Mouse (Mus musculus) myocyte (in vitro differentiated cells): Measurements from ENCODE around the gene Itfg2. TPM values are rescaled to one million over a fixed set of nuclear protein-coding genes. Genes with fewer than 3 reads are reported as not detected.

Source experiments
- H3K27me3 ChIP-seq: one replicate; pipeline ENCODE4 v1.6.1; 2011; ENCODE audit not compliant: control insufficient read depth, insufficient read depth, insufficient read length
- H3K36me3 ChIP-seq: one replicate; pipeline ENCODE4 v1.6.1; 2011; ENCODE audit not compliant: control insufficient read depth, insufficient read depth
- H3K4me2 ChIP-seq: one replicate; pipeline ENCODE4 v1.6.1; 2011; ENCODE audit warnings: low read depth, control low read depth
- H3K4me3 ChIP-seq: one replicate; pipeline ENCODE4 v1.5.1; 2011; ENCODE audit warnings: mild to moderate bottlenecking, control low read depth, moderate library complexity
- H3K79me2 ChIP-seq: one replicate; pipeline ENCODE4 v1.6.1; 2011; ENCODE audit not compliant: control insufficient read depth, insufficient read depth
- H3ac ChIP-seq: one replicate; pipeline ENCODE4 v1.6.1; 2011; ENCODE audit not compliant: control insufficient read depth, insufficient read length
- CEBPB ChIP-seq: IDR thresholded peaks from 2 replicates; pipeline ENCODE4 v1.6.1; 2011; ENCODE audit warnings: mild to moderate bottlenecking, moderate library complexity; ENCODE audit not compliant: poor library complexity, insufficient read depth, severe bottlenecking
- E2F4 ChIP-seq: IDR thresholded peaks from one replicate; pipeline ENCODE4 v1.6.1; 2011; ENCODE audit warnings: mild to moderate bottlenecking, control low read depth, moderate library complexity; ENCODE audit not compliant: insufficient read depth
- MAX ChIP-seq: IDR thresholded peaks from one replicate; pipeline ENCODE4 v1.6.1; 2011; ENCODE audit warnings: low read depth, mild to moderate bottlenecking, control low read depth
- MYOD1 ChIP-seq, 3 experiments: IDR thresholded peaks; one replicate each; pipeline ENCODE4 v1.6.1; 2011; ENCODE audit warnings: control low read depth in 2 of 3, low read depth in 2 of 3, mild to moderate bottlenecking in 2 of 3, moderate library complexity in 1 of 3; ENCODE audit not compliant: insufficient read length in 2 of 3, control insufficient read depth in 1 of 3
- MYOG ChIP-seq, 3 experiments: IDR thresholded peaks; one replicate each; pipeline ENCODE4 v1.6.1; 2011; ENCODE audit warnings: control low read depth in 2 of 3, low read depth in 2 of 3, mild to moderate bottlenecking in 2 of 3; ENCODE audit not compliant: insufficient read length in 2 of 3, control insufficient read depth in 1 of 3, insufficient read depth in 1 of 3
- POLR2A ChIP-seq: IDR thresholded peaks from one replicate; pipeline ENCODE4 v1.6.1; 2011; ENCODE audit warnings: low read depth, mild to moderate bottlenecking, control low read depth, moderate library complexity; ENCODE audit not compliant: insufficient read length
- POLR2AphosphoS2 ChIP-seq: IDR thresholded peaks from one replicate; pipeline ENCODE4 v1.6.1; 2011; ENCODE audit warnings: low read depth, control low read depth; ENCODE audit not compliant: insufficient read length
- REST ChIP-seq: IDR thresholded peaks from one replicate; pipeline ENCODE4 v1.6.1; 2011; ENCODE audit warnings: mild to moderate bottlenecking, control low read depth, moderate library complexity; ENCODE audit not compliant: insufficient read depth, insufficient read length
- SRF ChIP-seq: IDR thresholded peaks from one replicate; pipeline ENCODE4 v1.6.1; 2011; ENCODE audit warnings: low read depth; ENCODE audit not compliant: control insufficient read depth, insufficient read length
- TCF12 ChIP-seq: IDR thresholded peaks from one replicate; pipeline ENCODE4 v1.6.1; 2011; ENCODE audit warnings: mild to moderate bottlenecking, control low read depth; ENCODE audit not compliant: poor library complexity, insufficient read depth, severe bottlenecking
- TCF3 ChIP-seq: IDR thresholded peaks from one replicate; pipeline ENCODE4 v1.6.1; 2011; ENCODE audit warnings: low read depth, control low read depth; ENCODE audit not compliant: insufficient read length
- USF1 ChIP-seq: IDR thresholded peaks from one replicate; pipeline ENCODE4 v1.6.1; 2011; ENCODE audit warnings: low read depth, mild to moderate bottlenecking, control low read depth, moderate library complexity
- polyA plus RNA-seq: library from polyadenylated mRNA; unstranded; fragments of >200 nt; fragmentation: generic; extraction: Trizol; gene quantifications from one replicate; pipeline ENCODE4 v1.2.1, GENCODE M21; 2012; ENCODE audit warnings: missing spikeins

Itfg2 gene
- polyA plus RNA-seq, 1 experiment = 32.6 TPM

- no peak for TF ChIP-seq REST
- no peak for TF ChIP-seq SRF
- no peak for TF ChIP-seq MYOD1 (IDR thresholded peaks at IDR 0.05; ENCODE audit: control insufficient read depth in 1 of 3, insufficient read length in 2 of 3, low read depth in 2 of 3)
- TF ChIP-seq MAX = no peak
- TF ChIP-seq USF1 = no peak
- no peaks in the 10 kb centered on the region for H3K36me3 ChIP-seq
- no peak overlapping the region for H3K4me2 ChIP-seq
- H3K27me3 ChIP-seq = peaks cover 6% of the 10 kb centered on the region
- no peak overlapping the region for H3ac ChIP-seq
- H3K79me2 ChIP-seq = no peaks in the 10 kb centered on the region
- H3K4me3 ChIP-seq = no peak overlapping the region
Measured at GRCm38 (mm10) chr6:128466563-128466962, 41.8 kb upstream of the Itfg2 start.

- H3K79me2 ChIP-seq = no peaks in the 10 kb centered on the region
- peaks cover 6% of the 10 kb centered on the region for H3K27me3 ChIP-seq
- TF ChIP-seq MYOG (IDR thresholded peaks at IDR 0.05; ENCODE audit: control insufficient read depth in 1 of 3, insufficient read depth in 1 of 3, insufficient read length in 2 of 3, low read depth in 2 of 3) (no peak), POLR2A (no peak), USF1 (no peak)
- no peaks in the 10 kb centered on the region for H3K36me3 ChIP-seq
- H3ac ChIP-seq = no peak overlapping the region
- H3K4me3 ChIP-seq = no peak overlapping the region
- H3K4me2 ChIP-seq = no peak overlapping the region
Measured at GRCm38 (mm10) chr6:128466043-128466442, 41.3 kb upstream of the Itfg2 start.

GRCm38 (mm10) chr6:128464996-128465395 lies 40.3 kb upstream of the Itfg2 start:
- Histone ChIP-seq H3ac (no peak overlapping the region), H3K4me3 (no peak overlapping the region), H3K27me3 (peaks cover 6% of the 10 kb centered on the region), H3K4me2 (no peak overlapping the region), H3K79me2 (no peaks in the 10 kb centered on the region), H3K36me3 (no peaks in the 10 kb centered on the region)
- TF ChIP-seq SRF = no peak
- no peak for TF ChIP-seq MAX
- TF ChIP-seq TCF12 = no peak
- TF ChIP-seq E2F4 = no peak
- TF ChIP-seq USF1 = no peak
- no peak for TF ChIP-seq POLR2AphosphoS2
- no peak for TF ChIP-seq REST
- no peak for TF ChIP-seq TCF3
- TF ChIP-seq MYOD1 (IDR thresholded peaks at IDR 0.05; ENCODE audit: control insufficient read depth in 1 of 3, insufficient read length in 2 of 3, low read depth in 2 of 3) = no peak
- no peak for TF ChIP-seq MYOG (IDR thresholded peaks at IDR 0.05; ENCODE audit: control insufficient read depth in 1 of 3, insufficient read depth in 1 of 3, insufficient read length in 2 of 3, low read depth in 2 of 3)
- TF ChIP-seq CEBPB = no peak
- TF ChIP-seq POLR2A = no peak

GRCm38 (mm10) chr6:128461606-128462005 lies 36.9 kb upstream of the Itfg2 start:
- no peaks in the 10 kb centered on the region for H3K36me3 ChIP-seq
- H3ac ChIP-seq = no peak overlapping the region
- TF ChIP-seq MYOD1 (IDR thresholded peaks at IDR 0.05; ENCODE audit: control insufficient read depth in 1 of 3, insufficient read length in 2 of 3, low read depth in 2 of 3) (no peak), CEBPB (no peak), TCF3 (no peak), TCF12 (no peak), MAX (no peak), POLR2A (no peak), SRF (no peak), REST (no peak)
- no peak overlapping the region for H3K4me3 ChIP-seq
- peaks cover 6% of the 10 kb centered on the region for H3K27me3 ChIP-seq
- no peak overlapping the region for H3K4me2 ChIP-seq
- no peaks in the 10 kb centered on the region for H3K79me2 ChIP-seq

- Histone ChIP-seq H3ac (no peak overlapping the region), H3K4me2 (no peak overlapping the region), H3K27me3 (peaks cover 6% of the 10 kb centered on the region), H3K36me3 (no peaks in the 10 kb centered on the region), H3K79me2 (no peaks in the 10 kb centered on the region), H3K4me3 (no peak overlapping the region)
- TF ChIP-seq SRF = no peak
- TF ChIP-seq E2F4 = no peak
- no peak for TF ChIP-seq CEBPB
- TF ChIP-seq POLR2A = no peak
- TF ChIP-seq USF1 = no peak
- TF ChIP-seq MYOG (IDR thresholded peaks at IDR 0.05; ENCODE audit: control insufficient read depth in 1 of 3, insufficient read depth in 1 of 3, insufficient read length in 2 of 3, low read depth in 2 of 3) = no peak
- TF ChIP-seq MAX = no peak
- no peak for TF ChIP-seq POLR2AphosphoS2
- no peak for TF ChIP-seq MYOD1 (IDR thresholded peaks at IDR 0.05; ENCODE audit: control insufficient read depth in 1 of 3, insufficient read length in 2 of 3, low read depth in 2 of 3)
Measured at GRCm38 (mm10) chr6:128460729-128461503, 36.2 kb upstream of the Itfg2 start.
